Mouse (Mus musculus): ENCODE measurements around the gene Cox10. TPM values are rescaled to one million over a fixed set of nuclear protein-coding genes. Genes with fewer than 3 reads are reported as not detected.

Cox10 gene
- 12.5 and 16.8 TPM in 2 replicates for polyA plus RNA-seq (2012; rRNA removed)

GRCm38 (mm10) chr11:64078956-64079726, at the start of gene Cox10:
Gene Cox10, minus strand, starts transcription at chr11:64079468.

GRCm38 (mm10) chr11:63922091-63922621, 157.1 kb downstream of the Cox10 start, which contains the start of gene Hs3st3b1:
Gene Hs3st3b1, minus strand, starts transcription at chr11:63922290.

Other genes with a start within 250 kb of the Cox10 start
- 6.5 and 7.1 TPM in 2 replicates for gene Hs3st3b1, start 157.2 kb downstream of the Cox10 start, polyA plus RNA-seq (2012; rRNA removed)